Mouse (Mus musculus): ENCODE data around the gene Olfr316.

DNA sequence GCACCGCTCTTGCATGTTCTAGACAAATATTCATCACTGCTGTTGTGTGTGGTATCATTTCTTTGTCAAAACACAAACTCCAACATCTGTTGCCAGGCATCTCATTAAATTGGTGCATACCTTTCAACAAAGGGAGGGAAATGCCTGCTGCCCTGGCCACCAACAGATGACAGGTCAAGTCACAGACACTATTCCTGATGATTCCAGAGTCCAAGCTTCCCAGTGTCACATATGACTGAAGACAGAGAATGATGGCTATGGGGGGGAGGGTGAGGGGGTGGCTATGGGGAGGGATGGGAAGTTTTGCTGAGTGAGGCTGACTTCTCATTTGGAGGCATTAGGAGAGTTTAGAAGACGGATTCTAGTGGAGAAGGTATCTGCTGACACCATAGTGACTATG, 31.6 kb downstream of the Olfr316 start:
- no peak for TF ChIP-seq CTCF (conservative IDR thresholded peaks at IDR 0.05 in 1 of 2, IDR thresholded peaks at IDR 0.05 in 1 of 2; ENCODE audit: low read depth in 2 of 2, low read length in 2 of 2)
- TF ChIP-seq E2F4 (IDR thresholded peaks at IDR 0.05; ENCODE audit: insufficient replicate concordance, low read depth, low read length): no peak
- no peak for TF ChIP-seq GABPA (IDR thresholded peaks at IDR 0.05; ENCODE audit: insufficient replicate concordance, low read depth, low read length)
- TF ChIP-seq POLR2A (IDR thresholded peaks at IDR 0.05; ENCODE audit: low read depth, low read length): no peak
- TF ChIP-seq EP300 (IDR thresholded peaks at IDR 0.05; ENCODE audit: low read length): no peak
- no peak for TF ChIP-seq JUND (conservative IDR thresholded peaks at IDR 0.05; ENCODE audit: low read depth, low read length)
- no peak for TF ChIP-seq JUN (IDR thresholded peaks at IDR 0.05; ENCODE audit: insufficient read depth, low read depth, low read length)
- no peak for TF ChIP-seq ZMIZ1 (IDR thresholded peaks at IDR 0.05; ENCODE audit: low read depth, low read length)
- no peak for TF ChIP-seq RCOR1 (conservative IDR thresholded peaks at IDR 0.05; ENCODE audit: low read depth, low read length)
- no peak for TF ChIP-seq TBP (conservative IDR thresholded peaks at IDR 0.05; ENCODE audit: low read depth, low read length)
- no peak for TF ChIP-seq MXI1 (IDR thresholded peaks at IDR 0.05; ENCODE audit: low read depth, low read length)
